Mouse (Mus musculus): Measurements from ENCODE around the gene Vmn1r230.

The Vmn1r230 gene

GRCm38 (mm10) chr17:20840144-20840543 is at the start of gene Vmn1r230:
Gene Vmn1r230, plus strand, starts transcription at chr17:20840444.
- DNase-seq (ENCODE audit: extremely low read depth, low read depth, low spot score) = no peak

GRCm38 (mm10) chr17:20811255-20811654 is 29.0 kb upstream of the Vmn1r230 start, which contains the start of gene Vmn1r229:
Gene Vmn1r229, plus strand, starts transcription at chr17:20811555.
- DNase-seq (ENCODE audit: extremely low read depth, low read depth, low spot score) = no peak
